Mouse (Mus musculus) testis, adult 10 weeks (tissue): ENCODE measurements around the gene Slc47a1. TPM values are rescaled to one million over a fixed set of nuclear protein-coding genes. Genes with fewer than 3 reads are reported as not detected.

ENCODE experiments used
- polyA plus RNA-seq: library from polyadenylated mRNA; stranded (reverse); fragments of 350-450 nt; fragmentation: Illumina TruSeq; extraction: RNeasy Lipid Tissue Mini Kit (QIAGEN cat#74804); gene quantifications from one replicate; pipeline ENCODE4 v1.2.3, GENCODE M21; 2014; ENCODE audit warnings: low read depth, low replicate concordance

Slc47a1 gene
- 1.2 TPM for polyA plus RNA-seq

DNA sequence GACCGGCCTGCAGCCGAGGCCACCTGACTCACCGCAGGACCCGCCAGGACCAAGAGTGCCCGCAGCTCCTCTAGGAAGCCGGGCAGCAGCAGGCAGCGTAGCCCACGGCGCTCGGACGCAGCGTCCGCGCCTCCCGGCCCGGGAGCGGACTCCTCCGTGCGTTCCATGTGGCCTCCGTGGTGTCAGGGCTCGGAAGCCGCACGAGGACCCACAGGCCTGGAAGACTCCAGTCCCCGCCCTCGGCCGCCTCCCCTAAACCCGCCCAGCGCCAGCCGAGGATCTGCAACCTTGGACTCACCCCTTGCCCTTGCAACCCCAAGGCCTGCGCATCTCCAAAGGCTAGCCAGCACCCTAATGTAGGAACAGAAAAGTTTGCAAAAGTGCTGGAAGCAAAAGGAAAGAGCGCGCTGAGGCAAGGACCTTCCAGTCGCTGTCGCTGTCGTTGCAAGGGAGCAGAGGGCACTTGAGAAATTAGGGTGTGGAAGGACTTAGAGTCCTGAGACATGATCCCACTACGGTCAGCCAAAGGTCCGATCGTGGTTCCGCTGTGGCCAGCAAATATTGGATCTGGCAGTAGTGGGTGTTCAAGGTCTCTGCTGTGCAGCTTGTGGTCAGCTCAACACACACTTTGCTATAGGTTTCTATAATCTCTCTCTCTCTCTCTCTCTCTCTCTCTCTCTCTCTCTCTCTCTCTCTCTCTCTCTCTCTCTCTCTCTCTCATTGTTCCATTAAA is at the start of gene Slc47a1:
Gene Slc47a1, minus strand, starts transcription at position 465 of the 733 bp plus-strand sequence.

DNA sequence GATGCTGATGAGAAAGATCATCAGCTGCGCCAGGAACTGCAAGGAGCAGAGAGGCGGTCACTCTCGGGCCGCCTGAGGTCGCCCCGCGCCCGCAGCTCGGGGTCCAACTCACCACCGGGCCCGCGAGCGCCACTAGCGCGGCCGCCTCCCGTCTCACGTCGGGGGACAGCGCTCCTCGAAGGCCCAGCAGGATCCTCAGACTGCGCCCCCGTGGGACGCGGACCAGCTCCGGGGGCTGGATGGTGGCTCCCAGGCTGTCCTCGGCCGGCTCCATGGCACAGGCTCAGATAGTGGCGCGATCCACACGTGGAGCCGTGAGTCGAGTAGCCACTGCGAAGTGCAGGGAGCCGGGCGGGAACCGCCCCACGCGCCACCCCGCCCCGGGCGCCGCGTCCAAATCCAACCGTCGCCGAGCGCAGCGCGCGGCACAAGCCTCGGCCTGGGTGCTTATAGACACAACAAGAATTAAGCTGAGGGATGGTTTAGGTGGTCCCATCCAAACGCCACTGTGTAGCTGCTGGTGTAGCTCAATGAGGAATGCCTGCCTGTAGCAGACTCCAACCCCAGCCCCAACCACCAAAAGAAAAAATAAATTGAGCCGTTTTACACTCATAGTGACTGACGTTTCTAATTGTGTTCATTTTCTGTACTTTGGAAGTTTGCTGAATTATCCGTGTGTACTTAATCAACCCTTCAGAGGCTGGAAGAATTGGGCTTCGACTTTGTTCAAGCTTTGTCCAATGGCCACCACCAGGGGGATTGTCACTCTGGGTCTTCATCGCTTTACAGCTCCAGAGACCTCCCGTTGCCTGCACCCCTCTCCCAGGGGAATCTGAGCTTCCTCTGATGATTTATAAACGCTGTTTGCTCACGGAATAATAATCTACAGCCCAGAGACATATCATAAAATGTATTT is 35.4 kb downstream of the Slc47a1 start, which contains the start of gene Slc47a2:
Gene Slc47a2, minus strand, starts transcription at position 356 of the 916 bp plus-strand sequence.

Other genes with a start within 250 kb of the Slc47a1 start
- gene Usp22, start 203.3 kb downstream of the Slc47a1 start, polyA plus RNA-seq: 9.9 TPM
- gene Aldh3a1, start 170.8 kb downstream of the Slc47a1 start, polyA plus RNA-seq: 0.70 TPM
- 24.3 TPM for gene Aldh3a2, start 110.9 kb downstream of the Slc47a1 start, polyA plus RNA-seq
- 6.5 TPM for gene Slc47a2, start 35.5 kb downstream of the Slc47a1 start, polyA plus RNA-seq
- gene Rnf112, start 75.8 kb upstream of the Slc47a1 start, polyA plus RNA-seq: 0.78 TPM
- gene Mfap4, start 107.1 kb upstream of the Slc47a1 start, polyA plus RNA-seq: 1.2 TPM
- 1.8 TPM for gene Mapk7, start 116.1 kb upstream of the Slc47a1 start, polyA plus RNA-seq
- 11.4 TPM for gene B9d1, start 126.8 kb upstream of the Slc47a1 start, polyA plus RNA-seq
- gene Epn2, start 201.3 kb upstream of the Slc47a1 start, polyA plus RNA-seq: 19.7 TPM